9 mouse cellular contexts compared by ENCODE assay signal in the genomic region with DNA sequence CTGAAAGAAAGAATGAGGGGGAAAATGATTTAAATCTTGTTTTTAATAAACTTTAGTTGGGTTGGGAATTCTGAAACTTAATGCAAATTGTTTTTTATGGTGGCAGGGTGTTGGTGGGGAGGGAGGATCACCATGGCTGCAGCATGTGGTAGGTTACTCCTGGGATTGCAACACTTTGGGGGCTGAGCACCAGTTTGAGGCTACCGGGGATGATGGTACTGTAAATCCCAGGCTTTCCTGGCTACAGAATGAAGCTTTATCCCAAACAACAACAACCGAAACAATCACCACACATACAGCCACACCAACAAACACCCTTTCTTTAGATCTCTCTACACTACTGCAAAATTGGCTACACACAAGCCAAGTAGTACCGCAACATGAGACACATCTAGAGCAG. TPM values are rescaled to one million over a fixed set of nuclear protein-coding genes. Genes with fewer than 3 reads are reported as not detected.
DNase-seq lines count a peak whose midpoint lies in the region; ATAC-seq and TF ChIP-seq lines count a peak whose summit lies in the region.
"Had no signal": no experiment of that assay in that cellular context is flagged by ENCODE, and none has a peak within 500 bp of the region (broad histone marks: within the 10 kb centered on the region; RNA-seq: fewer than 3 reads in every experiment).

No protein-coding gene starts in this region.

- H3K9me3 ChIP-seq in heart, embryonic 11.5 days (replicated peaks; ENCODE audit: control insufficient read depth, low read length) = no peaks in the 10 kb centered on the region
- no peaks in the 10 kb centered on the region for H3K9me3 ChIP-seq in liver, embryonic 13.5 days (replicated peaks)
- no peaks in the 10 kb centered on the region for H3K9me3 ChIP-seq in liver, embryonic 11.5 days (ENCODE audit: control insufficient read depth, low read length)
- 0 out of 2 replicates have a peak, but pooled peaks cover 4% of the 10 kb centered on the region for H3K9me3 ChIP-seq in hindbrain, postnatal 0 days (ENCODE audit: low read length)
- no peaks in the 10 kb centered on the region for H3K9me3 ChIP-seq in stomach, embryonic 14.5 days (ENCODE audit: control insufficient read depth, low read depth, low read length)

- H3K27me3 ChIP-seq in heart, embryonic 11.5 days (ENCODE audit: control insufficient read depth, insufficient read depth, low read length) = no peaks in the 10 kb centered on the region
- H3K27me3 ChIP-seq in liver, embryonic 13.5 days = peaks cover 30% of the 10 kb centered on the region
- H3K27me3 ChIP-seq in liver, embryonic 11.5 days (replicated peaks; ENCODE audit: control insufficient read depth, insufficient read depth, low read length) = peaks cover 14% of the 10 kb centered on the region
- no peaks in the 10 kb centered on the region for H3K27me3 ChIP-seq in hindbrain, postnatal 0 days (ENCODE audit: insufficient read depth, low read length)
- H3K27me3 ChIP-seq in stomach, embryonic 14.5 days (ENCODE audit: control insufficient read depth, insufficient read depth, low read length) = no peaks in the 10 kb centered on the region

- H3K9ac ChIP-seq in heart, embryonic 11.5 days (ENCODE audit: low read depth, low read length) = peak overlapping the region; percentile 95
- no peak overlapping the region for H3K9ac ChIP-seq in liver, embryonic 13.5 days
- no peak overlapping the region for H3K9ac ChIP-seq in liver, embryonic 11.5 days (ENCODE audit: low read depth, low read length)
- no peak overlapping the region for H3K9ac ChIP-seq in hindbrain, postnatal 0 days (replicated peaks; ENCODE audit: low read length)
- H3K9ac ChIP-seq in stomach, embryonic 14.5 days (replicated peaks; ENCODE audit: low read depth, low read length) = no peak overlapping the region

- H3K4me2 ChIP-seq in heart, embryonic 11.5 days = peak overlapping the region; percentile 83
- peak overlapping the region; percentile 68; the same call in 1 of the 2 replicates for H3K4me2 ChIP-seq in liver, embryonic 13.5 days
- H3K4me2 ChIP-seq in liver, embryonic 11.5 days = no peak overlapping the region
- 0 out of 2 replicates have a peak overlapping the region, but pooled peaks have one; percentile 87 for H3K4me2 ChIP-seq in hindbrain, postnatal 0 days (ENCODE audit: low read depth, low read length)
- peak overlapping the region; percentile 74 for H3K4me2 ChIP-seq in stomach, embryonic 14.5 days (replicated peaks; ENCODE audit: low read depth, low read length)

- H3K4me3 ChIP-seq in heart, embryonic 11.5 days (ENCODE audit: low read depth, low read length) = peak overlapping the region; percentile 83
- no peak overlapping the region for H3K4me3 ChIP-seq in liver, embryonic 13.5 days (replicated peaks)
- no peak overlapping the region for H3K4me3 ChIP-seq in liver, embryonic 11.5 days (ENCODE audit: low read depth, low read length)
- no peak overlapping the region; the same call in 1 of the 2 replicates for H3K4me3 ChIP-seq in hindbrain, postnatal 0 days (ENCODE audit: low read length)
- peak overlapping the region; percentile 67 for H3K4me3 ChIP-seq in stomach, embryonic 14.5 days (ENCODE audit: low read depth, low read length)

- H3K4me1 ChIP-seq in heart, embryonic 11.5 days (ENCODE audit: control insufficient read depth, insufficient read depth, low read length) = peaks cover 29% of the 10 kb centered on the region
- H3K4me1 ChIP-seq in liver, embryonic 13.5 days (replicated peaks) = peaks cover 7% of the 10 kb centered on the region; the same call in 1 of the 2 replicates
- no peaks in the 10 kb centered on the region for H3K4me1 ChIP-seq in liver, embryonic 11.5 days (replicated peaks; ENCODE audit: control insufficient read depth, insufficient read depth, low read length)
- no peaks in the 10 kb centered on the region for H3K4me1 ChIP-seq in hindbrain, postnatal 0 days (ENCODE audit: insufficient read depth, low read length)
- H3K4me1 ChIP-seq in stomach, embryonic 14.5 days (ENCODE audit: control insufficient read depth, insufficient read depth, low read length) = peaks cover 16% of the 10 kb centered on the region; the same call in 1 of the 2 replicates

- WGBS in heart, embryonic 11.5 days (ENCODE audit: insufficient replicate concordance) = 72% methylated on average over 3 of the region's 3 CpGs
- 60% methylated on average over 3 of the region's 3 CpGs for WGBS in liver, embryonic 13.5 days (ENCODE audit: insufficient replicate concordance)
- 85% methylated on average over 3 of the region's 3 CpGs for WGBS in liver, embryonic 11.5 days
- WGBS in hindbrain, postnatal 0 days = 93% methylated on average over 3 of the region's 3 CpGs
- WGBS in stomach, embryonic 14.5 days = 87% methylated on average over 3 of the region's 3 CpGs

- peak overlapping the region; percentile 55 for H3K27ac ChIP-seq in heart, embryonic 11.5 days (ENCODE audit: low read depth, low read length)
- no peak overlapping the region for H3K27ac ChIP-seq in liver, embryonic 13.5 days
- no peak overlapping the region for H3K27ac ChIP-seq in liver, embryonic 11.5 days (ENCODE audit: low read depth, low read length)
- H3K27ac ChIP-seq in hindbrain, postnatal 0 days = no peak overlapping the region
- H3K27ac ChIP-seq in stomach, embryonic 14.5 days (ENCODE audit: low read length) = no peak overlapping the region

- H3K36me3 ChIP-seq in heart, embryonic 11.5 days (ENCODE audit: control insufficient read depth, insufficient read depth, low read length) = peaks cover 6% of the 10 kb centered on the region
- no peaks in the 10 kb centered on the region for H3K36me3 ChIP-seq in liver, embryonic 13.5 days
- no peaks in the 10 kb centered on the region for H3K36me3 ChIP-seq in liver, embryonic 11.5 days (ENCODE audit: control insufficient read depth, insufficient read depth, low read length)
- no peaks in the 10 kb centered on the region for H3K36me3 ChIP-seq in hindbrain, postnatal 0 days (ENCODE audit: insufficient read depth, low read length)
- H3K36me3 ChIP-seq in stomach, embryonic 14.5 days (ENCODE audit: control insufficient read depth, insufficient read depth, low read length) = no peaks in the 10 kb centered on the region

- DNase-seq in heart, adult 18-20 months = no peak
- no peak for DNase-seq in liver, embryonic 13.5 days
- no peak for DNase-seq in liver, embryonic 11.5 days (ENCODE audit: low spot score)
- no peak for DNase-seq in hindbrain, postnatal 0 days (ENCODE audit: low spot score)
- DNase-seq in spleen, postnatal 10 days (ENCODE audit: low spot score in 2 of 2) = no peak
- no peak for DNase-seq in MN1 (ENCODE audit: low spot score)
- DNase-seq: kidney, adult 18-20 months had no signal

- TF ChIP-seq CTCF in hindbrain, postnatal 0 days (IDR thresholded peaks at IDR 0.05; ENCODE audit: low read depth) = no peak

- ATAC-seq in heart, embryonic 11.5 days (replicated peaks; ENCODE audit: insufficient number of reproducible peaks, low FRiP score, low TSS enrichment) = no peak
- no peak for ATAC-seq in liver, embryonic 13.5 days (ENCODE audit: low read depth)
- ATAC-seq in liver, embryonic 11.5 days (replicated peaks; ENCODE audit: low FRiP score) = no peak
- ATAC-seq in hindbrain, postnatal 0 days = no peak
- no peak for ATAC-seq in stomach, embryonic 14.5 days (ENCODE audit: insufficient number of reproducible peaks, insufficient read depth, low FRiP score, low read depth)

RNA-seq across cellular contexts. Expression of a gene that starts 34.4 kb away (rescaled TPM):
- 181 and 186 TPM in 2 replicates for polyA plus RNA-seq in heart, embryonic 11.5 days (2014; fragmentation: Nextera tagmentation; extraction: Ambion mirVana)
- total RNA-seq in heart, adult 18-20 months (2021) = 1,000 to 10,000 TPM; 1,612 to 1,845 TPM
- polyA plus RNA-seq in liver, embryonic 13.5 days (2015; fragmentation: Nextera tagmentation; extraction: Ambion mirVana) = 3.5 and 4.6 TPM in 2 replicates
- polyA plus RNA-seq in liver, embryonic 11.5 days (2014; fragmentation: Nextera tagmentation; extraction: Ambion mirVana) = 6.1 and 9.3 TPM in 2 replicates
- total RNA-seq in hindbrain, postnatal 0 days (2014; rRNA removed) = 29.7 and 37.7 TPM in 2 replicates
- 24.5 and 25.6 TPM in 2 replicates for polyA plus RNA-seq in hindbrain, postnatal 0 days (2015; fragmentation: Nextera tagmentation; extraction: Ambion mirVana)
- 97.4 and 105 TPM in 2 replicates for polyA plus RNA-seq in stomach, embryonic 14.5 days (2014; fragmentation: Nextera tagmentation; extraction: Ambion mirVana)

Comparison
In these comparisons a context has a peak if more than half of its experiments do, and no peak if none do; other contexts are left out.
1. H3K4me3 ChIP-seq: peak in heart, embryonic 11.5 days (single experiment) and stomach, embryonic 14.5 days (single experiment); none in liver, embryonic 13.5 days (single experiment), liver, embryonic 11.5 days (single experiment) and hindbrain, postnatal 0 days (single experiment).